Comparison of ENCODE assay signal across 18 mouse cellular contexts in the genomic region with DNA sequence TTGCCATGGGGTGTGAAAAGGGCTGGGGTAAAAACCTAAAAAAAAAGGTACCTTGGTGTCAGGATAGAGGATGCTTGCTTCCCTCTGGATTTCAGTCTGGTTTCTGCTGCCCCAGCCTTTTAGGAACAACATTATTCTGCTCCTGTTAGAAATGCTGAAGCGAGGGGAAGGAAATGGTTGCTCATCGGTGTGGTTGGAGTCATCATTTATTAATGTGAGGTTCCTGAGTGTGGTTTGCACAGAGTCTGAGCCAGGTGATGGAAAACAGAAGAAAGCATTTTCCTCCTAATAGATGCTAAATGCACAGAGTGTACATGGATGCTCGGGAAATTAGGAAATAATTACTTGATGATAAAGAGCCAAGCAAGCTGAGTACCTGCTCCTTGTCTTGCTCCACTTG. TPM values are rescaled to one million over a fixed set of nuclear protein-coding genes. Genes with fewer than 3 reads are reported as not detected.
A peak's percentile ranks its signal among the peaks of the same experiment; 100 is the strongest.
DNase-seq lines count a peak whose midpoint lies in the region; ATAC-seq and TF ChIP-seq lines count a peak whose summit lies in the region.
"Had no signal": no experiment of that assay in that cellular context is flagged by ENCODE, and none has a peak within 500 bp of the region (broad histone marks: within the 10 kb centered on the region; RNA-seq: fewer than 3 reads in every experiment).

No protein-coding gene starts in this region.

- H3ac ChIP-seq in myocyte (ENCODE audit: control insufficient read depth, insufficient read length) = no peak overlapping the region

- H3K27ac ChIP-seq in forebrain, embryonic 12.5 days = no peak overlapping the region
- H3K27ac ChIP-seq in forebrain, embryonic 10.5 days = no peak overlapping the region
- no peak overlapping the region for H3K27ac ChIP-seq in neural tube, embryonic 12.5 days
- no peak overlapping the region for H3K27ac ChIP-seq in neural tube, embryonic 15.5 days (replicated peaks)
- no peak overlapping the region for H3K27ac ChIP-seq in hindbrain, embryonic 16.5 days (ENCODE audit: low read depth, low read length)
- no peak overlapping the region for H3K27ac ChIP-seq in limb, embryonic 10.5 days
- H3K27ac ChIP-seq in kidney, embryonic 14.5 days (ENCODE audit: low read depth, low read length) = no peak overlapping the region
- H3K27ac ChIP-seq: embryonic facial prominence, embryonic 12.5 days; heart, adult 2 months; heart, embryonic 15.5 days; limb, embryonic 15.5 days had no signal

- H3K4me2 ChIP-seq in forebrain, embryonic 12.5 days = peak overlapping the region; percentile 2; the same call in 1 of the 2 replicates
- peak overlapping the region; percentile 70 for H3K4me2 ChIP-seq in neural tube, embryonic 12.5 days (replicated peaks)
- no peak overlapping the region for H3K4me2 ChIP-seq in neural tube, embryonic 15.5 days
- 0 out of 2 replicates have a peak overlapping the region, but pooled peaks have one; percentile 0 for H3K4me2 ChIP-seq in hindbrain, embryonic 16.5 days (ENCODE audit: low read length)
- peak overlapping the region; percentile 19 for H3K4me2 ChIP-seq in myocyte (ENCODE audit: low read depth)
- H3K4me2 ChIP-seq in kidney, embryonic 14.5 days (replicated peaks; ENCODE audit: low read depth, low read length) = no peak overlapping the region
- H3K4me2 ChIP-seq: embryonic facial prominence, embryonic 12.5 days; heart, embryonic 15.5 days; limb, embryonic 15.5 days had no signal

- no peak for DNase-seq in forebrain, embryonic 10.5 days (ENCODE audit: extremely low spot score, low spot score)
- no peak for DNase-seq in limb, embryonic 10.5 days (ENCODE audit: low spot score)
- DNase-seq: cerebellum, adult 9-11 months; gastrocnemius, postnatal 10 days; heart, adult 2 months; kidney, adult 11 months; kidney, postnatal 10 days; lung, postnatal 10 days had no signal

- no peak overlapping the region for H3K4me3 ChIP-seq in forebrain, embryonic 12.5 days (replicated peaks)
- no peak overlapping the region for H3K4me3 ChIP-seq in forebrain, embryonic 10.5 days
- no peak overlapping the region for H3K4me3 ChIP-seq in neural tube, embryonic 12.5 days
- H3K4me3 ChIP-seq in neural tube, embryonic 15.5 days (replicated peaks) = no peak overlapping the region
- no peak overlapping the region for H3K4me3 ChIP-seq in hindbrain, embryonic 16.5 days (ENCODE audit: low read length)
- H3K4me3 ChIP-seq in myocyte = no peak overlapping the region
- no peak overlapping the region for H3K4me3 ChIP-seq in limb, embryonic 10.5 days
- no peak overlapping the region for H3K4me3 ChIP-seq in kidney, embryonic 14.5 days (ENCODE audit: low read length)
- H3K4me3 ChIP-seq: embryonic facial prominence, embryonic 12.5 days; erythroblast, embryonic 14.5 days; heart, adult 2 months; heart, embryonic 15.5 days; limb, embryonic 15.5 days had no signal

- no peaks in the 10 kb centered on the region for H3K27me3 ChIP-seq in forebrain, embryonic 12.5 days
- H3K27me3 ChIP-seq in forebrain, embryonic 10.5 days (ENCODE audit: poor library complexity, severe bottlenecking) = no peaks in the 10 kb centered on the region
- H3K27me3 ChIP-seq in neural tube, embryonic 12.5 days (replicated peaks) = no peaks in the 10 kb centered on the region
- no peaks in the 10 kb centered on the region for H3K27me3 ChIP-seq in neural tube, embryonic 15.5 days (replicated peaks)
- H3K27me3 ChIP-seq in hindbrain, embryonic 16.5 days (replicated peaks; ENCODE audit: control insufficient read depth, insufficient read depth, low read length) = no peaks in the 10 kb centered on the region
- H3K27me3 ChIP-seq in myocyte (ENCODE audit: control insufficient read depth, insufficient read depth, insufficient read length) = no peaks in the 10 kb centered on the region
- H3K27me3 ChIP-seq in limb, embryonic 10.5 days (ENCODE audit: low read depth, poor library complexity, severe bottlenecking) = no peaks in the 10 kb centered on the region
- H3K27me3 ChIP-seq in kidney, embryonic 14.5 days (ENCODE audit: control insufficient read depth, insufficient read depth, low read length) = no peaks in the 10 kb centered on the region
- H3K27me3 ChIP-seq: embryonic facial prominence, embryonic 12.5 days; heart, embryonic 15.5 days; limb, embryonic 15.5 days had no signal

- H3K79me2 ChIP-seq in myocyte (ENCODE audit: control insufficient read depth, insufficient read depth) = peaks cover 77% of the 10 kb centered on the region

- peaks cover 35% of the 10 kb centered on the region for H3K36me3 ChIP-seq in forebrain, embryonic 12.5 days (replicated peaks)
- H3K36me3 ChIP-seq in forebrain, embryonic 10.5 days (replicated peaks) = peaks cover 75% of the 10 kb centered on the region
- peaks cover 19% of the 10 kb centered on the region; the same call in 1 of the 2 replicates for H3K36me3 ChIP-seq in neural tube, embryonic 12.5 days
- H3K36me3 ChIP-seq in neural tube, embryonic 15.5 days = no peaks in the 10 kb centered on the region
- 0 out of 2 replicates have a peak, but pooled peaks cover 2% of the 10 kb centered on the region for H3K36me3 ChIP-seq in hindbrain, embryonic 16.5 days (ENCODE audit: control insufficient read depth, insufficient read depth, low read length)
- H3K36me3 ChIP-seq in myocyte (ENCODE audit: control insufficient read depth, insufficient read depth) = no peaks in the 10 kb centered on the region
- H3K36me3 ChIP-seq in limb, embryonic 10.5 days = peaks cover 72% of the 10 kb centered on the region
- peaks cover 19% of the 10 kb centered on the region; the same call in 1 of the 2 replicates for H3K36me3 ChIP-seq in kidney, embryonic 14.5 days (ENCODE audit: control insufficient read depth, insufficient read depth, low read length)
- H3K36me3 ChIP-seq: heart, embryonic 15.5 days had no signal

- no peak for ATAC-seq in forebrain, embryonic 12.5 days (ENCODE audit: low FRiP score)
- no peak for ATAC-seq in neural tube, embryonic 12.5 days (ENCODE audit: low FRiP score, low read depth)
- no peak for ATAC-seq in neural tube, embryonic 15.5 days (ENCODE audit: low FRiP score)
- no peak for ATAC-seq in hindbrain, embryonic 16.5 days
- ATAC-seq in kidney, embryonic 14.5 days (ENCODE audit: low FRiP score, low TSS enrichment) = no peak

- TF ChIP-seq POLR2A in myocyte (IDR thresholded peaks at IDR 0.05; ENCODE audit: insufficient read length, low read depth) = no peak

- H3K9ac ChIP-seq in forebrain, embryonic 12.5 days = no peak overlapping the region
- no peak overlapping the region for H3K9ac ChIP-seq in neural tube, embryonic 12.5 days
- H3K9ac ChIP-seq in neural tube, embryonic 15.5 days (replicated peaks) = no peak overlapping the region
- no peak overlapping the region for H3K9ac ChIP-seq in hindbrain, embryonic 16.5 days (ENCODE audit: low read depth, low read length)
- no peak overlapping the region for H3K9ac ChIP-seq in kidney, embryonic 14.5 days (ENCODE audit: low read depth, low read length)
- H3K9ac ChIP-seq: embryonic facial prominence, embryonic 12.5 days; heart, embryonic 15.5 days; limb, embryonic 15.5 days had no signal

- H3K4me1 ChIP-seq in forebrain, embryonic 12.5 days = peaks cover 41% of the 10 kb centered on the region
- H3K4me1 ChIP-seq in forebrain, embryonic 10.5 days = peaks cover 30% of the 10 kb centered on the region
- H3K4me1 ChIP-seq in neural tube, embryonic 12.5 days = peaks cover 36% of the 10 kb centered on the region
- H3K4me1 ChIP-seq in neural tube, embryonic 15.5 days = peaks cover 39% of the 10 kb centered on the region
- H3K4me1 ChIP-seq in hindbrain, embryonic 16.5 days (ENCODE audit: control insufficient read depth, insufficient read depth, low read depth, low read length) = peaks cover 15% of the 10 kb centered on the region
- H3K4me1 ChIP-seq in limb, embryonic 10.5 days = peaks cover 31% of the 10 kb centered on the region
- peaks cover 24% of the 10 kb centered on the region for H3K4me1 ChIP-seq in kidney, embryonic 14.5 days (ENCODE audit: control insufficient read depth, insufficient read depth, low read length)

- 85% methylated on average over 3 of the region's 3 CpGs for WGBS in forebrain, embryonic 12.5 days
- WGBS in forebrain, embryonic 10.5 days = 91% methylated on average over 3 of the region's 3 CpGs
- WGBS in neural tube, embryonic 12.5 days = 77% methylated on average over 3 of the region's 3 CpGs
- WGBS in neural tube, embryonic 15.5 days = 49% methylated on average over 3 of the region's 3 CpGs
- WGBS in hindbrain, embryonic 16.5 days = 70% methylated on average over 3 of the region's 3 CpGs
- WGBS in limb, embryonic 10.5 days = 85% methylated on average over 3 of the region's 3 CpGs
- WGBS in kidney, embryonic 14.5 days = 82% methylated on average over 3 of the region's 3 CpGs

- no peaks in the 10 kb centered on the region for H3K9me3 ChIP-seq in forebrain, embryonic 12.5 days
- no peaks in the 10 kb centered on the region for H3K9me3 ChIP-seq in forebrain, embryonic 10.5 days
- H3K9me3 ChIP-seq in neural tube, embryonic 12.5 days = no peaks in the 10 kb centered on the region
- no peaks in the 10 kb centered on the region for H3K9me3 ChIP-seq in neural tube, embryonic 15.5 days (replicated peaks)
- no peaks in the 10 kb centered on the region for H3K9me3 ChIP-seq in hindbrain, embryonic 16.5 days (ENCODE audit: control insufficient read depth, low read length)
- no peaks in the 10 kb centered on the region for H3K9me3 ChIP-seq in limb, embryonic 10.5 days (replicated peaks)
- no peaks in the 10 kb centered on the region for H3K9me3 ChIP-seq in kidney, embryonic 14.5 days (ENCODE audit: control insufficient read depth, low read length)
- H3K9me3 ChIP-seq: embryonic facial prominence, embryonic 12.5 days; heart, embryonic 15.5 days; limb, embryonic 15.5 days had no signal

TF ChIP-seq in myocyte, 11 proteins besides CTCF, POLR2A, EP300 and RAD21:
- no peak for TF ChIP-seq MAX (IDR thresholded peaks at IDR 0.05; ENCODE audit: low read depth)
- TF ChIP-seq E2F4 (IDR thresholded peaks at IDR 0.05; ENCODE audit: insufficient read depth) = no peak
- TF ChIP-seq SRF (IDR thresholded peaks at IDR 0.05; ENCODE audit: control insufficient read depth, insufficient read length, low read depth) = no peak
TF ChIP-seq in myocyte: peak in this region for 0.

RNA-seq across cellular contexts. Expression of a gene that starts 5.3 kb away (rescaled TPM):
- polyA plus RNA-seq in forebrain, embryonic 12.5 days (2016; fragmentation: Nextera tagmentation; extraction: Ambion mirVana) = 29.0 and 31.6 TPM in 2 replicates
- polyA plus RNA-seq in forebrain, embryonic 10.5 days (2016; fragmentation: Nextera tagmentation; extraction: Ambion mirVana) = 28.2 and 29.2 TPM in 2 replicates
- 28.0 and 31.5 TPM in 2 replicates for polyA plus RNA-seq in neural tube, embryonic 12.5 days (2016; fragmentation: Nextera tagmentation; extraction: Ambion mirVana)
- 7.7 and 10.8 TPM in 2 replicates for polyA plus RNA-seq in neural tube, embryonic 15.5 days (2015; fragmentation: Nextera tagmentation; extraction: Ambion mirVana)
- polyA plus RNA-seq in hindbrain, embryonic 16.5 days (2015; fragmentation: Nextera tagmentation; extraction: Ambion mirVana) = 8.0 and 11.3 TPM in 2 replicates
- 7.7 TPM for polyA plus RNA-seq in myocyte (2012; fragmentation: generic; extraction: Trizol)
- polyA plus RNA-seq in limb, embryonic 10.5 days (2016; fragmentation: Nextera tagmentation; extraction: Ambion mirVana) = 31.6 and 34.6 TPM in 2 replicates
- 13.9 and 27.2 TPM in 2 replicates for polyA plus RNA-seq in kidney, embryonic 14.5 days (2014; fragmentation: Nextera tagmentation; extraction: Ambion mirVana)

Comparison
In these comparisons a context has a peak if more than half of its experiments do, and no peak if none do; other contexts are left out.
1. H3K4me2 ChIP-seq: peak in forebrain, embryonic 12.5 days (single experiment), neural tube, embryonic 12.5 days (single experiment), hindbrain, embryonic 16.5 days (single experiment) and myocyte (single experiment); none in neural tube, embryonic 15.5 days (single experiment) and kidney, embryonic 14.5 days (single experiment).